Mouse (Mus musculus): ENCODE data around the gene Commd4. TPM values are rescaled to one million over a fixed set of nuclear protein-coding genes. Genes with fewer than 3 reads are reported as not detected.

Commd4 gene
- polyA plus RNA-seq, 1 experiment from 2014 or later = 96.0 TPM

DNA sequence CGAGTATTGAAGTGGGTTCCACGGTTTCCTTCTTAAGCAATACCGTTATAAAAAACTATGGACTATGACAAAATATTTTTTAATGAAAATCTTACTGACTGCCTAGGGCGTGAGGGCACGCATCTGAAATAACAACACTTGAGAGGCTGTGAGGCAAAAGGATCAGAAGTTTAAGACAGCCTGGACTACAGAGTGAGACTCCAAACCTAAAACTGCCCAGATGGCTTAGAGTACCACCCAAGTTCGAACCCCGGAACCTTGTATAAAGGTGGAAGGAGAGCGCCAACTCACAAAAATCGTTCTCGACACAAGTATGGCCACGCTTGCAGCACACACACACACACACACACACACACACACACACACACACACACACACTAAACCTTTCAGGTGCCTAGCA, 375 bp upstream of the Commd4 start:
- ATAC-seq (ENCODE audit: low read depth) = peak; percentile 42
- 29% methylated on average over 11 of the region's 11 CpGs for WGBS
- H3K27ac ChIP-seq (ENCODE audit: low read length) = no peak overlapping the region

GRCm38 (mm10) chr9:57157499-57157898, 632 bp downstream of the Commd4 start:
- Histone ChIP-seq H3K4me2 (ENCODE audit: low read depth, low read length) (peak overlapping the region; percentile 67), H3K27ac (ENCODE audit: low read length) (no peak overlapping the region), H3K9me3 (ENCODE audit: control insufficient read depth, low read length) (no peaks in the 10 kb centered on the region), H3K27me3 (ENCODE audit: control insufficient read depth, insufficient read depth, low read depth, low read length) (no peaks in the 10 kb centered on the region), H3K4me3 (ENCODE audit: low read length) (peak overlapping the region; percentile 80), H3K4me1 (replicated peaks; ENCODE audit: control insufficient read depth, insufficient read depth, low read length) (peaks cover 3% of the 10 kb centered on the region; the same call in 1 of the 2 replicates), H3K36me3 (ENCODE audit: control insufficient read depth, insufficient read depth, low read length) (peaks cover 4% of the 10 kb centered on the region), H3K9ac (ENCODE audit: low read length) (peak overlapping the region; percentile 78)
- 28% methylated on average over 13 of the region's 13 CpGs for WGBS
- ATAC-seq (ENCODE audit: low read depth) = no peak

More for the DNA sequence above, 375 bp upstream of the Commd4 start:
- Histone ChIP-seq H3K9me3 (ENCODE audit: control insufficient read depth, low read length) (no peaks in the 10 kb centered on the region), H3K9ac (ENCODE audit: low read length) (peak overlapping the region; percentile 59), H3K36me3 (ENCODE audit: control insufficient read depth, insufficient read depth, low read length) (peaks cover 4% of the 10 kb centered on the region), H3K4me2 (ENCODE audit: low read depth, low read length) (peak overlapping the region; percentile 67), H3K27me3 (ENCODE audit: control insufficient read depth, insufficient read depth, low read depth, low read length) (no peaks in the 10 kb centered on the region), H3K4me1 (replicated peaks; ENCODE audit: control insufficient read depth, insufficient read depth, low read length) (peaks cover 3% of the 10 kb centered on the region; the same call in 1 of the 2 replicates), H3K4me3 (ENCODE audit: low read length) (peak overlapping the region; percentile 80)

GRCm38 (mm10) chr9:57156823-57157222, 1.3 kb downstream of the Commd4 start:
- Histone ChIP-seq H3K27me3 (ENCODE audit: control insufficient read depth, insufficient read depth, low read depth, low read length) (no peaks in the 10 kb centered on the region), H3K9me3 (ENCODE audit: control insufficient read depth, low read length) (no peaks in the 10 kb centered on the region), H3K36me3 (ENCODE audit: control insufficient read depth, insufficient read depth, low read length) (peaks cover 4% of the 10 kb centered on the region), H3K9ac (ENCODE audit: low read length) (no peak overlapping the region), H3K4me3 (ENCODE audit: low read length) (no peak overlapping the region), H3K4me2 (ENCODE audit: low read depth, low read length) (no peak overlapping the region), H3K4me1 (replicated peaks; ENCODE audit: control insufficient read depth, insufficient read depth, low read length) (peaks cover 3% of the 10 kb centered on the region; the same call in 1 of the 2 replicates), H3K27ac (ENCODE audit: low read length) (no peak overlapping the region)
- ATAC-seq (ENCODE audit: low read depth) = no peak
- 82% methylated on average over 8 of the region's 8 CpGs for WGBS

- peaks cover 3% of the 10 kb centered on the region; the same call in 1 of the 2 replicates for H3K4me1 ChIP-seq (replicated peaks; ENCODE audit: control insufficient read depth, insufficient read depth, low read length)
- H3K4me3 ChIP-seq (ENCODE audit: low read length) = no peak overlapping the region
- H3K36me3 ChIP-seq (ENCODE audit: control insufficient read depth, insufficient read depth, low read length) = peaks cover 4% of the 10 kb centered on the region
- no peak overlapping the region for H3K4me2 ChIP-seq (ENCODE audit: low read depth, low read length)
- ATAC-seq (ENCODE audit: low read depth) = no peak
- 91% methylated on average over 7 of the region's 7 CpGs for WGBS
- no peaks in the 10 kb centered on the region for H3K9me3 ChIP-seq (ENCODE audit: control insufficient read depth, low read length)
- no peaks in the 10 kb centered on the region for H3K27me3 ChIP-seq (ENCODE audit: control insufficient read depth, insufficient read depth, low read depth, low read length)
- H3K27ac ChIP-seq (ENCODE audit: low read length) = no peak overlapping the region
- H3K9ac ChIP-seq (ENCODE audit: low read length) = no peak overlapping the region
Measured at GRCm38 (mm10) chr9:57156383-57156782, 1.7 kb downstream of the Commd4 start.

- no peak overlapping the region for H3K4me2 ChIP-seq (ENCODE audit: low read depth, low read length)
- no peaks in the 10 kb centered on the region for H3K9me3 ChIP-seq (ENCODE audit: control insufficient read depth, low read length)
- no peaks in the 10 kb centered on the region for H3K27me3 ChIP-seq (ENCODE audit: control insufficient read depth, insufficient read depth, low read depth, low read length)
- H3K4me1 ChIP-seq (replicated peaks; ENCODE audit: control insufficient read depth, insufficient read depth, low read length) = peaks cover 1% of the 10 kb centered on the region; the same call in 1 of the 2 replicates
- H3K4me3 ChIP-seq (ENCODE audit: low read length) = no peak overlapping the region
- peaks cover 4% of the 10 kb centered on the region for H3K36me3 ChIP-seq (ENCODE audit: control insufficient read depth, insufficient read depth, low read length)
- no peak overlapping the region for H3K27ac ChIP-seq (ENCODE audit: low read length)
- 47% methylated on average over 6 of the region's 6 CpGs for WGBS
- no peak overlapping the region for H3K9ac ChIP-seq (ENCODE audit: low read length)
- no peak for ATAC-seq (ENCODE audit: low read depth)
Measured at GRCm38 (mm10) chr9:57152331-57152730, 5.8 kb downstream of the Commd4 start.

DNA sequence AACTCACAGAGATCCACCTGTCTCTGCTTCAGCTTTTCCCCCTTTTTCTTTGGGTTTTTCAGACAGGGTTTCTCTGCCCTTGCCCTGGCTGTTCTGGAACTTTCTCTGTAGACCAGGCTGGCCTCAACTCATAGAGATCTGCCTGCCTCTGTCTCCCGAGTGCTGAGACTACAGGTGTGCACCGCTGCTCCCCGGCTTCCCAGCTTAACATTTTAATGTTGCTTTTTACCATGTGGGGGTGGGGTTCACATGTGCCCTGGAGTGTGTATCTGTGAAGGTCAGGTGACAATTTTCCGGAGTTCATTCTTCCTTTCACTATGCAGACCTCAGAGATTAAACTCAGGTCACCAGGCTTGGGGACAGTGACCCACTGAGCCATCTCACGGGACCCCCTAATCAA, 7.9 kb downstream of the Commd4 start:
- H3K9ac ChIP-seq (ENCODE audit: low read length) = no peak overlapping the region
- H3K27me3 ChIP-seq (ENCODE audit: control insufficient read depth, insufficient read depth, low read depth, low read length) = no peaks in the 10 kb centered on the region
- peaks cover 6% of the 10 kb centered on the region; the same call in 1 of the 2 replicates for H3K4me1 ChIP-seq (replicated peaks; ENCODE audit: control insufficient read depth, insufficient read depth, low read length)
- no peak for ATAC-seq (ENCODE audit: low read depth)
- no peak overlapping the region for H3K4me3 ChIP-seq (ENCODE audit: low read length)
- no peaks in the 10 kb centered on the region; the same call in 1 of the 2 replicates for H3K36me3 ChIP-seq (ENCODE audit: control insufficient read depth, insufficient read depth, low read length)
- no peak overlapping the region for H3K4me2 ChIP-seq (ENCODE audit: low read depth, low read length)
- 76% methylated on average over 5 of the region's 5 CpGs for WGBS
- no peaks in the 10 kb centered on the region for H3K9me3 ChIP-seq (ENCODE audit: control insufficient read depth, low read length)
- H3K27ac ChIP-seq (ENCODE audit: low read length) = no peak overlapping the region

DNA sequence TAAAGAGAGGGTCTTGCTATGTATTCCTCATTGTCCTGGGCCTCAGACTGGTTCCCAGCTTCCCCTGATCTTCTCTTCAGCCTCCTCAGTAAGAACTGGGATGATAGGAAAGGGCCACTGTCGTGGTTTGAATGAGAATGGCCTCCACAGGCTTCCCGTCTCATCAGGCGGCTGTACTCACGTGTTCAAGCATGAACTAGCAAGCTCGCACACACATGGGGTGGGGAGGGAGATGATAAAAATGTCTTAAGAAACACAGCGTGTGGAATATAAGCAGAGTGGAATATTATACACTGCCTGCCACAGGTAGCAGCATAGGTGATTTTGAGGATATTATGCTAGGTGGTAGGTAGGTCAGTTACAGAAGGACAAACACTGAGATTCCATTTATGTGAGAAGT, 9.1 kb downstream of the Commd4 start:
- WGBS = 63% methylated on average over 6 of the region's 6 CpGs

DNA sequence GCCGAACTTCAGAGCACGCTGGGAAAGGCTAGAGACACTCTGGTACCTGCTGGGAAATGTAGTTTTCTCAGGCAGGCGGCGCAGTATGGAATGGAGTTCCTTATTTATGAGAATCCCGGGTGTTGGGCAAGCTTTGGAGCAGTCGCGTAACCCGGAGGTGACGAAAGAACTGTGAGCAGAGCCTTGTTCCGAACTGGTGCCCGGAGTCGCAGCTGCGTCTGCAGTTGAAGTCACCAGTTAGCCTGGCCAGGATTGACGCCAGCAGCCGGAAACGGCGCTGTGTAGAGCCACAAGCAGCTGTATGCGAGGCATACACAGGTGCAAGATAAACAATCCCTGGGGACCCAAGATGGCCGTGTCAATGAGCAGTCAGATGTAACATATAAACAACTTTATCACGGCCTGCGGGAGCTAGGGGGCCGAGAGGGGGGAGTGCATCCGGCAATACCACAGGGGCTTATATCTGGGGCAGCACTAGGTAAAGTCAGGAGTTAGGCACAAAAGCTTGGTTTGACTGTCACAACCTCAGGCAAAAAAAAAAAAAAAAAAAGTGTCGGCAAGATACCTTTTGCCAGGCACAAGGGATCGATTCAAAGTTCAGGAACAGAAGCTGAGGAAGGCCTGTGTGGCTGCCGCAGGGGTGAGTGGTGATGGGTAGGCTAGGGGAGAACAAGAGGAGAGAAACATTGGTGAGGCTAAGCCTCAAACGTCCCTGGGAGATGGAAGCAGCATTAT, 9.8 kb downstream of the Commd4 start, which contains the start of gene Neil1:
Neil1 (minus strand) TSS at position 162 of the 735 bp plus-strand sequence.
- Histone ChIP-seq H3K27me3 (ENCODE audit: control insufficient read depth, insufficient read depth, low read depth, low read length) (no peaks in the 10 kb centered on the region), H3K4me3 (ENCODE audit: low read length) (peak within 1 kb of the TSS; percentile 59), H3K27ac (ENCODE audit: low read length) (peak within 1 kb of the TSS; percentile 92), H3K4me2 (ENCODE audit: low read depth, low read length) (peak within 1 kb of the TSS; percentile 86), H3K36me3 (ENCODE audit: control insufficient read depth, insufficient read depth, low read length) (no peaks in the 10 kb centered on the region), H3K9me3 (ENCODE audit: control insufficient read depth, low read length) (no peaks in the 10 kb centered on the region), H3K9ac (ENCODE audit: low read length) (peak within 1 kb of the TSS; percentile 84), H3K4me1 (replicated peaks; ENCODE audit: control insufficient read depth, insufficient read depth, low read length) (peaks cover 6% of the 10 kb centered on the region; the same call in 1 of the 2 replicates)
- WGBS = under 1% methylated on average over 27 of the region's 27 CpGs
- ATAC-seq (ENCODE audit: low read depth) = peak; percentile 95

More for the DNA sequence above, 9.1 kb downstream of the Commd4 start:
- Histone ChIP-seq H3K27me3 (ENCODE audit: control insufficient read depth, insufficient read depth, low read depth, low read length) (no peaks in the 10 kb centered on the region), H3K9me3 (ENCODE audit: control insufficient read depth, low read length) (no peaks in the 10 kb centered on the region), H3K9ac (ENCODE audit: low read length) (peak overlapping the region; percentile 84; the same call in 1 of the 2 replicates), H3K4me2 (ENCODE audit: low read depth, low read length) (peak overlapping the region; percentile 86), H3K4me1 (replicated peaks; ENCODE audit: control insufficient read depth, insufficient read depth, low read length) (peaks cover 6% of the 10 kb centered on the region; the same call in 1 of the 2 replicates), H3K4me3 (ENCODE audit: low read length) (peak overlapping the region; percentile 59; the same call in 1 of the 2 replicates), H3K27ac (ENCODE audit: low read length) (peak overlapping the region; percentile 92; the same call in 1 of the 2 replicates), H3K36me3 (ENCODE audit: control insufficient read depth, insufficient read depth, low read length) (no peaks in the 10 kb centered on the region)
- ATAC-seq (ENCODE audit: low read depth) = no peak
